Mouse (Mus musculus): Measurements from ENCODE around the gene Acer2. TPM values are rescaled to one million over a fixed set of nuclear protein-coding genes. Genes with fewer than 3 reads are reported as not detected.
"Not testable (repeated sequence)": the region's sequence is repeated elsewhere in the genome, so short reads cannot be mapped to it uniquely, and the experiment has no call there.

The Acer2 gene
- polyA plus RNA-seq (2015; fragmentation: Nextera tagmentation; extraction: Ambion mirVana) = 21.1 and 22.2 TPM in 2 replicates

GRCm38 (mm10) chr4:86874146-86874847, at the start of gene Acer2:
Gene Acer2, plus strand, starts transcription at chr4:86874396.
- Histone ChIP-seq H3K9me3 (no peaks in the 10 kb centered on the region), H3K4me3 (peak within 1 kb of the TSS; percentile 81), H3K4me1 (peaks cover 14% of the 10 kb centered on the region), H3K27me3 (replicated peaks) (no peaks in the 10 kb centered on the region; the same call in 1 of the 2 replicates), H3K9ac (peak within 1 kb of the TSS; percentile 74), H3K27ac (peak within 1 kb of the TSS; percentile 67), H3K36me3 (replicated peaks) (no peaks in the 10 kb centered on the region), H3K4me2 (peak within 1 kb of the TSS; percentile 93)
- ATAC-seq (replicated peaks) = peak; percentile 95
- WGBS = under 1% methylated on average over 58 of the region's 60 CpGs

- H3K27ac ChIP-seq = no peak overlapping the region
- H3K9ac ChIP-seq = no peak overlapping the region
- H3K36me3 ChIP-seq (replicated peaks) = peaks cover 19% of the 10 kb centered on the region
- no peak overlapping the region for H3K4me3 ChIP-seq
- H3K27me3 ChIP-seq (replicated peaks) = no peaks in the 10 kb centered on the region
- no peaks in the 10 kb centered on the region for H3K4me1 ChIP-seq
- H3K4me2 ChIP-seq = no peak overlapping the region
- 92% methylated on average over 7 of the region's 7 CpGs for WGBS
- ATAC-seq (replicated peaks) = no peak
- no peaks in the 10 kb centered on the region for H3K9me3 ChIP-seq
Observed at GRCm38 (mm10) chr4:86825143-86825542, 49.1 kb upstream of the Acer2 start.

- Histone ChIP-seq H3K4me3 (no peak overlapping the region), H3K36me3 (replicated peaks) (peaks cover 12% of the 10 kb centered on the region), H3K27ac (no peak overlapping the region), H3K9ac (no peak overlapping the region), H3K9me3 (no peaks in the 10 kb centered on the region), H3K4me2 (no peak overlapping the region), H3K4me1 (no peaks in the 10 kb centered on the region), H3K27me3 (replicated peaks) (no peaks in the 10 kb centered on the region)
- no peak for ATAC-seq (replicated peaks)
- WGBS = 93% methylated on average over 2 of the region's 2 CpGs
Observed at GRCm38 (mm10) chr4:86831896-86832295, 42.3 kb upstream of the Acer2 start.

- not testable (repeated sequence) for H3K27me3 ChIP-seq (replicated peaks); H3K4me1 ChIP-seq; H3K27ac ChIP-seq; ATAC-seq (replicated peaks); H3K9me3 ChIP-seq; H3K4me2 ChIP-seq; H3K9ac ChIP-seq; H3K4me3 ChIP-seq
- WGBS = 99% methylated on average over 2 of the region's 2 CpGs
- H3K36me3 ChIP-seq (replicated peaks) = peaks cover 37% of the 10 kb centered on the region
Observed at GRCm38 (mm10) chr4:86841141-86841540, 33.1 kb upstream of the Acer2 start.

- no peak overlapping the region for H3K27ac ChIP-seq
- H3K36me3 ChIP-seq (replicated peaks) = peaks cover 27% of the 10 kb centered on the region
- 99% methylated on average over 3 of the region's 3 CpGs for WGBS
- no peak overlapping the region for H3K9ac ChIP-seq
- no peak overlapping the region for H3K4me3 ChIP-seq
- no peaks in the 10 kb centered on the region for H3K27me3 ChIP-seq (replicated peaks)
- H3K4me2 ChIP-seq = no peak overlapping the region
- ATAC-seq (replicated peaks) = no peak
- no peaks in the 10 kb centered on the region for H3K4me1 ChIP-seq
- H3K9me3 ChIP-seq = no peaks in the 10 kb centered on the region
Observed at GRCm38 (mm10) chr4:86845384-86845783, 28.8 kb upstream of the Acer2 start.

- Histone ChIP-seq H3K36me3 (replicated peaks) (peaks cover 28% of the 10 kb centered on the region), H3K27me3 (replicated peaks) (no peaks in the 10 kb centered on the region), H3K9ac (no peak overlapping the region), H3K27ac (no peak overlapping the region), H3K4me3 (no peak overlapping the region), H3K9me3 (no peaks in the 10 kb centered on the region), H3K4me2 (no peak overlapping the region), H3K4me1 (no peaks in the 10 kb centered on the region)
- no peak for ATAC-seq (replicated peaks)
- WGBS = 94% methylated on average over 2 of the region's 2 CpGs
Observed at GRCm38 (mm10) chr4:86847246-86847645, 26.9 kb upstream of the Acer2 start.

GRCm38 (mm10) chr4:86851331-86851730, 22.9 kb upstream of the Acer2 start:
- 88% methylated on average over 2 of the region's 2 CpGs for WGBS
- Histone ChIP-seq H3K27me3 (replicated peaks) (no peaks in the 10 kb centered on the region), H3K27ac (no peak overlapping the region), H3K4me1 (peaks cover 12% of the 10 kb centered on the region), H3K36me3 (replicated peaks) (peaks cover 30% of the 10 kb centered on the region), H3K9ac (no peak overlapping the region), H3K9me3 (no peaks in the 10 kb centered on the region), H3K4me3 (no peak overlapping the region), H3K4me2 (no peak overlapping the region)
- 0 out of 2 replicates have a peak, but pooled peaks have one; percentile 46 for ATAC-seq (replicated peaks)

- Histone ChIP-seq H3K27ac (no peak overlapping the region), H3K36me3 (replicated peaks) (peaks cover 30% of the 10 kb centered on the region), H3K4me3 (no peak overlapping the region), H3K9ac (no peak overlapping the region), H3K27me3 (replicated peaks) (no peaks in the 10 kb centered on the region), H3K4me1 (peaks cover 13% of the 10 kb centered on the region), H3K9me3 (no peaks in the 10 kb centered on the region), H3K4me2 (no peak overlapping the region)
- ATAC-seq (replicated peaks) = no peak
- WGBS = 68% methylated on average over 3 of the region's 3 CpGs
Observed at GRCm38 (mm10) chr4:86852018-86852417, 22.2 kb upstream of the Acer2 start.

- Histone ChIP-seq H3K36me3 (replicated peaks) (peaks cover 27% of the 10 kb centered on the region), H3K9me3 (no peaks in the 10 kb centered on the region), H3K4me1 (peaks cover 14% of the 10 kb centered on the region), H3K9ac (no peak overlapping the region), H3K4me3 (no peak overlapping the region), H3K27me3 (replicated peaks) (no peaks in the 10 kb centered on the region), H3K4me2 (no peak overlapping the region), H3K27ac (no peak overlapping the region)
- WGBS = 87% methylated on average over 4 of the region's 4 CpGs
- no peak for ATAC-seq (replicated peaks)
Observed at GRCm38 (mm10) chr4:86852813-86853590, 21.2 kb upstream of the Acer2 start.

- ATAC-seq (replicated peaks) = peak; percentile 21
- WGBS = 2% methylated on average over 50 of the region's 50 CpGs
- peak overlapping the region; percentile 90 for H3K27ac ChIP-seq
- H3K36me3 ChIP-seq (replicated peaks) = peaks cover 23% of the 10 kb centered on the region
- H3K4me1 ChIP-seq = peaks cover 20% of the 10 kb centered on the region
- no peaks in the 10 kb centered on the region for H3K9me3 ChIP-seq
- peak overlapping the region; percentile 81 for H3K9ac ChIP-seq
- peak overlapping the region; percentile 59 for H3K4me3 ChIP-seq
- no peaks in the 10 kb centered on the region for H3K27me3 ChIP-seq (replicated peaks)
- H3K4me2 ChIP-seq = peak overlapping the region; percentile 63
Observed at GRCm38 (mm10) chr4:86856304-86857112, 17.7 kb upstream of the Acer2 start.

- Histone ChIP-seq H3K9me3 (no peaks in the 10 kb centered on the region), H3K27me3 (replicated peaks) (no peaks in the 10 kb centered on the region), H3K27ac (peak within 1 kb of the TSS; percentile 90), H3K9ac (peak within 1 kb of the TSS; percentile 83), H3K36me3 (replicated peaks) (peaks cover 23% of the 10 kb centered on the region), H3K4me1 (peaks cover 20% of the 10 kb centered on the region), H3K4me2 (peak within 1 kb of the TSS; percentile 68), H3K4me3 (peak within 1 kb of the TSS; percentile 59)
- peak; percentile 99 for ATAC-seq (replicated peaks)
- under 1% methylated on average over 68 of the region's 68 CpGs for WGBS
Observed at GRCm38 (mm10) chr4:86857113-86858069, 16.8 kb upstream of the Acer2 start, which contains the start of gene Rps6. Gene Rps6, minus strand, starts transcription at chr4:86857412.

All from midbrain, embryonic 15.5 days (tissue).